Mouse (Mus musculus): ENCODE measurements around the gene Plekhd1.

Gene Plekhd1

DNA sequence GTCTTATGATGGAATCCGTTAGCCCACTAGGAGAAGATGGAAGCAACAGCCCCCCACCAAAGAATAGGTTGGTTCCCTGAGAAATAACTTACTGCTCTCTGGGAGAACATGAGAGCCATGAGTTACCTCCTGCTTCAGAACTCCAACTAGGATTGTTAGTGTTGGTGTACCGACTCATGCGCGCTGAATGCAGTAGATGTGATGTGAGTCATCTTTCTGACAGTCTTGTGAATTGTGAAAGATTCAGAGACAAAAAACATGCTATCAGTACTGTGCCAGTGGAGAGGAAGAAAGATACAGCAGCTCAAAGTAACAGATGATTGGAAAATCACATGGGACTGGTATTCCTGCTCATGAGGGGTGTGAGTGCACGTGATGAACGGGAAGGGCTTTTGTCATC lies 59.2 kb downstream of the Plekhd1 start:
- DNase-seq (ENCODE audit: low spot score in 2 of 2) = no peak

DNA sequence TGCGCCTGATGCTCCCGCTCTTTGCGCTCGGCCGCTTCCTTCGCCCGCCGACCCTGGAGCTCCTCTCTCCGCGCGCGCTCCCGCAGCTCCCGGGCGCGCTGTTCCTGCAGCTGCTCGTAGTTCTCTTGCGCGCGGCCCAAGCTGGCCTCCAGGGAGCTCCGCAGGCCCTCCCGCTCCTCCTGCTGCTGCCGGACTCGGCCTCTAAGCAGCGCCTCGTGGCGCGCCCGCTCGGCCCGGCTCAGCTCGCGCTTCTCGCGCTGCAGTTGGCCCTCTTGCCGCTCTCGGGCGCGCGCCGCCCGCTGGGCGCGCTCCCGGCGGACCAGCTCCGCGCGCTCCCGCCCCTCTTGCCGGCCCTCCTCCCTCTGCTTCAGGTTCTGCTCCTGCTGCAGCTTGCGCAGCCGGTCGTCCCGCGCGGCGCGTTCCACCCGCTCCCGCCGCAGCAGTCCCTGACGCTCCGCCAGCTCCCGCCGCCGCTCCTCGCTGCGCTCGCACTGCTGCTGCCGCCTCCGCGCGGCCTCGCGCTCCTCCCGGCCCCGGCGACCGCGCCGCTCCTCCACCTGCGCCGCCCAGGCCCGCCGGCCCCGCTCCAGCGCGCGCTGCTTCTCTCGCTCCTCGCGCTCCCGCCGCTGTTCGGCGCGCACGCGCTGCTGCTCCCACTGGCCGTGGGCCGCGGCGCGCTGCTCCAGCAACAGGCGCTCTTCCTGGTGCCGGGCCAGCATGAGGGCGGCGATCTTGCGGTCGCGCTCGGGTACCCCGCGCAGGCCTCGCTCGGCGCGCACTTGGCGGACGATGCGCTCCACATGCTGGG lies 65.6 kb downstream of the Plekhd1 start:
- peak; percentile 40 to 59 for DNase-seq (ENCODE audit: low spot score in 2 of 2)

DNA sequence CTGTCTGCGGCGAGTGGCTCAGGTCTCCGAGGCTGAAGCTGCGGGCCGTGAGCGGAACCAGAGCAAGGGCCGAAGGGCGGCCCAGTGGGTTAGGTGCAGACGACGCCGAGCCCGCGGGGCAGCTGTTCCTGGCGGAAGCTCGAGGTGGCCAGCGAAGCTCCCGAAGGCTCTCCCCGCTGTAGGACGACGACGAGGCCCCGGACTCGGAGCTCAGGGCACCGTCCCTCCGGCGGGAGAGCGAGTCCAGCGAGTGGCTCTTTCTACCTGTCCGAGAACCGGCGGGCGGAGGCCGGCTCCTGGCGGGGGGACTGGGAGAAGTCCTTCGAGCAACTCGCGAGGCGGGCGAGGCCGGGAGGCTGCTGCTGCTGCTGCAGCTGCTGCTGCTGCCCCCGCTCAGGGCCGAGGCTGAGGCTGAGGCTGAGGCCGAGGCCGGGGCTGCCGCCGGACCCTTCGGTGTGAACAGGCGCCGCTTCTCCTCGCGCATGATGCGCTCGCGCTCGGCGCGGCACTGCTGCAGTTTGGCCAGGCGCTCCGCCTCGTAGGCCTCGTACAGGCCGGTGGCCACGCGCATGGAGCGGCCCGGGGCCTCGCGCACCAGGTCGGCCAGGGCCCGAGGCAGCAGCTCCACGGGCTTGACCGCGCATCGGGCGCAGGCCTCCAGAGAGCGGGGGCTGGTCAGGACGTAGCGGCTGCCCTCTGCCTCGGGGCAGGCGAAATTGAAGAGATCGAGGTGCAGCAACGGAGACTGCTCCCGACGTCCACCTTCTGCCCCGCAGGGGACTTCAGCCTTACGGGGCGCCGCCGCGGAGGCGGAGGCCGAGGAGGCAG lies 66.4 kb downstream of the Plekhd1 start:
- peak in 1 of 2 experiments; percentile 15 for DNase-seq (ENCODE audit: low spot score in 2 of 2)

DNA sequence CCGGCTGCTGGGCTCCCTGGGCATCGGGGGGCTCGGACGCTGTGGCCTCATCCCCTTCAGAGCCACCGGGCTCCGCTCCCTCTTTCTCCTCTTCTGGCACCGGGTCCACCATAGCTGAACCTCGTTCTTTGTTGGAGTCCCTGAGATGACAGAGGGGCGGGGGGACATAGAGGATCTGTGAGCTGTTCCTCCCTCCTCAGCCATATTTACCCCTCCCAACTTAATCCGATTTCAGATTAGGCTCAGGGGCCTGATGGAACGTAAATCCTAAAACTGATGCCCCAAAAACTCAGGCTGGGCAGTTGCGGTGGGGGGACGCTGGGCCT lies 67.0 kb downstream of the Plekhd1 start:
- DNase-seq (ENCODE audit: low spot score in 2 of 2) = no peak

DNA sequence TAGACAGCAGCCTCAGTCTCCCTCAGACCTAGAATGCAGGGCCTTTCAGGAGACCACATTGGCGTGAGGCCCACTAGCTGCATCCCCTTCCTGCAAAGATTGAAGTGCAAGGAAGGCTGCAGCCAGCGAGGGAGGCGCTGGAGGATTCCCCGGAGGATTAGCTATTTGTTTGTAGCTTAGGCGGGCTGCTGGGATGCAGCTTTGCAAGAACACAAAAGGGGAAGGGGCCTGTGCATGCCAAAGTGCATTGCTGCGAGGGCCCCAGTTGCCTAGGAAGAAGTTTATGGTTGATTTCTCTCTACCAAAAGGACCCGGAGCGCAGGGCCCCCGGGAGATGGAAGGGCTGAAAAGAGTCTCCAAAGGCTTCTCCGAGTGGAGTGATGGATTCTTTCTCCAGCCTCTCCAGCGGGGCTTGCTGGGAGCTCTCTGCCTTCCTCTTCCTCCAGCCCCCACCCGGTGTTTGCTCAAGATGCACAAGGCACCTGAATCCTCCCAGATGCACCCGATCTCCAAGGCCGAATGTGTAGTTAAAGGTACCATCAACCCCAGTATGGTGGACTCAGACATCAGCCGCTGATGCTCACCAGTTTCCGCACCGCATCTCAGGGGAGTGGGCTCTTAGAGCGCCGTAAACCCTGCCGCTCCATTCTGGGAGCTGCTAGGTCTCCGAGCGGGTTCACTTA lies 67.5 kb downstream of the Plekhd1 start:
- DNase-seq (ENCODE audit: low spot score in 2 of 2) = no peak

DNA sequence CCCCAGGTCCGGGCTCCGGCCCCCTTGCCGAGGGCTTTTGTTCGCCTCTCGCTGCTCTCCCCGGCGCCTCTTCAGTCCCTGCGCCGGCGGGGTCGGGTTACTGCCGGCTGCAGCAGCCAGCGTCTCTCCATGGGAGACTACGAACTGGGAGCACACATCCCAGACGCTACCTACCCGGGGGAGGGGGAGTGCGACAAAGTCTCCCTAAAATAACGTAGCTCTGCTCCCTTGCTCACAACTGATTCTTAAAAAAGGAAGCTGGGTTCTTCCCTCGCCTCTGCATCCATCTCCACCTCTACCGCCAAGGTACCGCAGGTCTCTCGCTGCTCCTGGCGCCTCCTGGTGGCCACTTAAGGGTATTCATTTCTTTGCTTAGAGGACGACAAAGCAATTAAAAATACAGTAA lies 68.0 kb downstream of the Plekhd1 start, which contains the start of gene Ccdc177:
TSS of gene Ccdc177 (minus strand) at position 292 of the 406 bp plus-strand sequence.
- DNase-seq (ENCODE audit: low spot score in 2 of 2) = peak; percentile 69 to 86

DNA sequence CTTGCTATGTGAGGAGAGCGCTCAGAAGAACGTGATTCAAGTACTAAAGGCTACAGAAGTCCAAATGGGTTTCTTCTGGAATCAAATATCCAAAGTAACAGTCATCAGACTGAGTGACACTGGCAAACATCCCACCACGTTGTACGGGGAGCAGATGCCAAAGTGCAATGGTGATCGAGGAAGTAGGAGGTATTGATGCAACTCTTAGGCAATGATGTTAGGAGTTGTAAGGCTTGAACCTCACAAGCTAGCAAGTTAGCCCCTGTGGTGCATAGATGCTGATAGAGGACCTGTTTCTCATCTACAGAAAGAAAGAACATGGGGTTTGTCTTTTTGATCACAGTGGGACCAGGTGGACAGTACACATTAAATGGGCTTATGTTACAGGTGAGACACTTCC lies 70.6 kb downstream of the Plekhd1 start:
- no peak for DNase-seq (ENCODE audit: low spot score in 2 of 2)

DNA sequence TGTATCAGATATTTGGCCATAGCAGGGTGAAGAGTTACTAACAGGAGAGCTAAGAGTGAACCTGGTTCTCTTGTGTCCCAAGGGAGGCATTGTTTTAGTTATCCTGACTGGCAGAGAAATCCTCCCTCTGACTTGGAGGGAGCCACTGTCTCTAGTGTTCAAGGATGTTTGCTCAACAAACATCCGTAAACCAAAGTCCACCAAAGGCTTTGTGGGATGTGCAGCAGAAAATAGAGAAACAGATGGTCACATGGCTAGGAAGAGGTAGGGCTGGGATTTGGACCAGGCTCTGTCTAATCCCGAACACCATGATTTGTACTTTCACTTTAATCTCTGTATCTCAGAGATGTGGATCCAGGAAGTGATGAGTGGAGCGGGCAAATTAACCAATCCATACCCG lies 71.7 kb downstream of the Plekhd1 start:
- no peak for DNase-seq (ENCODE audit: low spot score in 2 of 2)

DNA sequence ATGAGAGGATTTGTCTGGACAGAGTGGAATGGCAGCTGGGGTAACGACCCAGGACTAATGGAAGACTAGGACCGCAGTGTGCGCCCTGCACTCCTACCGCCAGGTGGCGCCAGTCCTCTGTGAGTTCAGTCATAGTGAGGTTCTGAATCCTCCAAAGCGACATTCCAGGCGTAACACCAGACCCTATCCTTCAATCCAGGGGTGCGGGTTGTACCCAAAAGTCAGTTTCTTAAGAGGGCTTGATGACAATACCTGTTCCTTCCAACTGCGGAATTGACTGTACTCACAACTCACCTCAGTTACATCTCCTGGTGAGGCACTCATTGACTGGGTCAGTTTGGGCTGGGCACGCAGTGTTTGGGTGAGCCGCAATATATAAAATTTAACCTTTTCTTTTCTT lies 77.3 kb downstream of the Plekhd1 start:
- peak; percentile 17 to 69 for DNase-seq (ENCODE audit: low spot score in 2 of 2)
